Mouse (Mus musculus): ENCODE data around the gene Rmi2.
"Not testable (repeated sequence)": the region's sequence is repeated elsewhere in the genome, so short reads cannot be mapped to it uniquely, and the experiment has no call there.

Gene Rmi2

GRCm38 (mm10) chr16:10825840-10826239 lies 9.0 kb upstream of the Rmi2 start:
- CTCF ChIA-PET = interaction anchor here (0.7 kb wide), 1 partner anchor 57 kb away, joined by 11 read pairs; no protein-coding TSS in a partner anchor

- CTCF ChIA-PET = no interaction called here
Measured at GRCm38 (mm10) chr16:10827269-10827668, 7.6 kb upstream of the Rmi2 start.

DNA sequence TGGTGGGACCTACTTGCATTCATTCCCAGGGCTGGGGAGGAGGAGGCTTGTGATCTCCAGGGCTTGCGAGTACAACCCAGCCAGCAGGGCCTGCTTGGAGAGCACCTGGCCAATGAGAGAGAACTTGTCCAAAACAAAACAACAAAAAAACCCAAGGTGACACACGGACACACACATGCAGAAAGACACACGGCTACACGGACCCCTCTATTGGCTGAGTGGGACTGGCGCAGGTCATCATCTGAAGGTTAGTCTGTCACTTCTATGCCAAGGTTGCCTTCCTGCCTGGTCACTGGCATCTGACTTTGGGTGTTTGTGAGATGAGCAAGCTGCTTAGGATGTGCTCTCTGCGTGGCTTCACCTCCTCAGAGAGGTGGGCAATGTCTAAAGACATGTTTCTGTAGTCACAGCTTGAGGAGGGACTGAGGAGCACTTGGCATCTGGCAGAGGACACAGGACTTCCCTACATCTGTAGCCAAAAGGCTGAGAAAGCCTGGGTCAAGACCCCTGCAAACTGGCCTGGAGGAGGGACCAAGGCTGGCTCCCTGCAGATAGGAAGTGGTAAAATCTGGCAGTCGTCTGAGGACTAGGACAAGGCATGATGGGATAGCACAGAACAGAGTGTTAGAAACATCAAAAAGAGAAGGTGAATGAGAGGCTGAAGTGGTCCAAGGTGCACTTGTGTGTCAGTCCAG lies 6.9 kb upstream of the Rmi2 start:
- CTCF ChIA-PET = interaction anchor here (0.6 kb wide), 1 partner anchor 38 kb away, joined by 6 read pairs; no protein-coding TSS in a partner anchor

DNA sequence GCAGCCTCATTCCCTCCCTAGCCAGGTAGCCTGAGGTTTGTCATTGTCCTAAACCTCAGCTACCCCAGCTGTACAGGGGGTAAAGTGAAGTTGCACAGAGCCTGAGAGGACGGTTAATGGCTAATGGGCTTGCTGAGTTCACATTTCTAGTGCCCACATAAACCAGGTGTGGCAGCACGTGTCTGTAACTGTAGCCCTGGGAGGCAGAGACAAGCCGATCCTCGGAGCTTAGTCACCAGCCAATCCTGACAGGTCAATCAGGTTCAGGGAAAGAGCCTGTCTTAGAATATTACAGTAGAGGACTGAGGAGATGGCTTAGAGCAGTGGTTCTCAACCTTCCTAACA lies 6.4 kb upstream of the Rmi2 start:
- CTCF ChIA-PET = interaction anchor here (0.6 kb wide), 1 partner anchor 38 kb away, joined by 6 read pairs; no protein-coding TSS in a partner anchor

DNA sequence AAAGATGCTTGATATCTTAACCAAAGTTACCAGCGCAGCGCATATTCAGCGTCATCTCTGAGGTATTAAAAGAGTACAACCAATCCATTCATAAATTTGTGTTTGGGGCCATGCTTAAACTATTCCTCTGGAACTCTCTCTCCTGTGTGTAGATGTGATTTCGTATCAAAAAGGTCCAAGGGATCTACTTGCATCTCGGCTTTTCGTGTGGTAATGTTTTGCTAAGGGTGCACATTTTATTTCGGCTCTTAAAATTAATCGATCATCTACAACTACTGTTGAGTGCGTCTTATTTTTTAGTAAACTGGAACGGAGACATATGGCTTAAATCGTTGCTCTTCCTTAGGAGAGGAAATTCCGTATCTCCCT lies 333 bp upstream of the Rmi2 start:
- CTCF ChIA-PET = interaction anchor here (0.6 kb wide), 1 partner anchor 9 kb away, joined by 17 read pairs; no protein-coding TSS in a partner anchor

DNA sequence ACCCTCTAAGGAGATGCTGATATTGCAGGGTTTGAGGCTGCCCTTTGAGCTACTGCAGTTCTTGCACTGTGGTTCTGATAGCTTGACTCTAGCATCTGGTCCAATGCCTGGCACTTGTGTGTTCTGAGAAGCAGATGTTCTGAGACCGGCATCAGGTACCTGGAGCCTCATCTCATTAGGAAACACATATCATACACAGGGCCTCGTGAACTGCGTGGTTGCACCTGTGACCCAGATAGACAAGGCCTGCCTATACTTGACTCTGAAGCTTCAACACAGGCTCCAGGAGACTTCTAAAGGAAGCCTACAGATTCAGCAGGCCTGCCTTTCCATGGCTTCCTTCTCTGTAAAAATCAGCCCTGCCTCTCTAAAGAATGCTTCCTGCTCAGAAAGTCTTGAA lies 1.5 kb downstream of the Rmi2 start:
- CTCF ChIA-PET = interaction anchor here (0.6 kb wide), 2 partner anchors 49 to 434 kb away, joined by 3 to 4 read pairs; no protein-coding TSS in a partner anchor

DNA sequence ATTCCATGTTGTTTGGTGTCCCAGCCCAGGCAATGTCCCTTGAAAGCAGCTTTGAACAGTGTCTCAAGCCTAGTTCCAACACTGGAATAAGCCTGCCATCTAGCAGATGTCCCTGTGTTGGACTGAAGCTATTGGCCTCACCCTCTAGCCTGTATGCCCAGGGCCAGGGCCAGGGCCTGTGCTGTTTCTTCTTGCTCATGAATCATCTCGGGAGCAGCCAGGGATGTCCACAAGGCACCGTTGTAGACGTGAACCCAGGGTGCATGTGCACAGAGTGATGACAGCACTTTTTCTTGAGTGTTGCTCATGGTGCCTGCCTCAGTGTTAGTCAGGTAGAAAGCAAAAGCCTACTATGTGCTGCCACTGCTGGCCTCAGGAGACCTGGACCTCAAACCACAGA lies 2.4 kb downstream of the Rmi2 start:
- CTCF ChIA-PET = no interaction called here

DNA sequence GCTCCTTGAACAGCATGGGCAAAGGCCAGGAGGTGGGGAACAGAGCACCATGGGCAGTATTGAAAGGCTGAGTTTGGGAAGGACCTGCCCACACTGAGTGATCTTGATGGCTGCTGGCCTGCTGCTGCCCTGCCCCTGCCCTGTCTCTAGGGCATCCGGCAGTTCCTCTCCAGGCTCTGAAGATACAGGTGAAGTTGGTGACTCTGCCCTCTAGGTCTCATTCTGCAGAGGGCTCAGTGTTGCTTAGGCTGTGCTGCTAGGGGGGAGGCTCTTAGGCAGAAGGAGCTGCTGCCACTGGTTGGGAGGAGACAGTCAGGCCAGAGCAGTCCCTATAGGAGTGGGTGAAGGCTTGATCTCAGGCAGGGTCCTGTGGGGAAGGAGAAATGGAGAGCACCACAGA lies 3.0 kb downstream of the Rmi2 start:
- CTCF ChIA-PET = no interaction called here

DNA sequence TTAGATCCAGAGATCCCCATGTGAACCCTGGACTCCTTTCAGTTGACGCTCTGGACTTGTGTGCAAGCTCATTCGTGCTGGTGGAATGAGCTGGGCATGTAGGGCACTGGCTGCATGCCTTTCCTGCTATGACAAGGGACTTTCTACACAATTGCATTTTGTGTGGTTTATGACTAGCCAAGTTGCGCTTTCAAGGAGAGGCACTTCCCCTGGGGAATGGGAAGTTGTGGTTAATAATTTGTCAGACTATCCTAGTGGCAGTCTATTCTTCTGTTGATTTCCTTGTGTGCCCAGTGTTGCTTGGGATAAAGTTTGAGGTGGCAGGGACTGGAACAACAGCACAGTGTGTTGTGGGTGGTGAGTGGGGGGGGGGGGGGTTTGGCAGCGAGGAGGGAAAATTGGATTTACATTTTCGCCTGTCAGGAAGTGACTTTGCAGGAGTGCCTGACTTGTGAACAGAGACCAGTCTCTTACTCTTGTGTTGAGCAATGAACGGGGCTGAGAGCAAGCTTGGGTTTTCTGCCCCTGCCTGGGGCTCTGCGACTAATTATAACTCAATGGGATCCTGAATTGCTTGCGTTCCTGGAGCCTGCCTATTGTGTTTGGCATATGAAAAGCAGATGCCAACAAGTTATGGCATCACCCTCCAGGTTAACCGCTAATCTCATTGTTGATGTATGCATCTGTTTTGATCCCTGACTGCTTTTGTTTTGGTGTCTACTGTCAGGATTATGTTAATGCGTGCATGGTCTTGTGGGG lies 3.8 kb downstream of the Rmi2 start:
- CTCF ChIA-PET = no interaction called here

- CTCF ChIA-PET = interaction anchor here (0.5 kb wide), 1 partner anchor 186 kb away, joined by 4 read pairs; no protein-coding TSS in a partner anchor
Measured at GRCm38 (mm10) chr16:10840018-10840417, 5.2 kb downstream of the Rmi2 start.

DNA sequence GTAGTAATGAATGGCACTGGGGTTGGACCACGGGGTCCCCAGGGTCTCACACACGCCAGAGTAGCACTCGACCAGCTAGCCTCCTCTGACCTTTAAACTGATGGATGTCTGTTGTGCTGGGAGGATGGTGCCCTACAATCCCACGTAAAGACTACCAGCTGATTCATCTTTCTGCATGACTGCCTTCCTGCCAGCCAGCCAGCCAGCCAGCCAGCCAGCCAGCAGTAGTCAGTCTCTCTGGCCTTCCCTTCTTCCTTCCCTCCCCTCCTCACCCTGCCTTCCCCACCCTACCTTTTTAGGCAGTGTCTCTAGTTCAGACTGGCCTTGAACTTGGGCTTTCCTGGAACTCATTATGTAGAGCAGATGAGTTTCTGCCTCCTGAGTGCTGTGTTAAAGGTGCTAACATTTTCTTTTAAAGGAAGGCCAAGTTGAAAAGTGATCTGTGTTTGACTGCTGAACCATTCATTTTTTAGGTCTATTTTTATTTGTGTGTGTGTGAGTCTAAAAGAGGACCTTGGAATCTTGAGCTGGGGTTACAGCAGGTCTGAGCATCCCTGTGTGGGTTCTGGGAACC lies 7.5 kb downstream of the Rmi2 start:
- CTCF ChIA-PET = interaction anchor here (1.2 to 1.6 kb wide), 2 partner anchors 18 to 58 kb away, joined by 3 to 4 read pairs; no protein-coding TSS in a partner anchor

DNA sequence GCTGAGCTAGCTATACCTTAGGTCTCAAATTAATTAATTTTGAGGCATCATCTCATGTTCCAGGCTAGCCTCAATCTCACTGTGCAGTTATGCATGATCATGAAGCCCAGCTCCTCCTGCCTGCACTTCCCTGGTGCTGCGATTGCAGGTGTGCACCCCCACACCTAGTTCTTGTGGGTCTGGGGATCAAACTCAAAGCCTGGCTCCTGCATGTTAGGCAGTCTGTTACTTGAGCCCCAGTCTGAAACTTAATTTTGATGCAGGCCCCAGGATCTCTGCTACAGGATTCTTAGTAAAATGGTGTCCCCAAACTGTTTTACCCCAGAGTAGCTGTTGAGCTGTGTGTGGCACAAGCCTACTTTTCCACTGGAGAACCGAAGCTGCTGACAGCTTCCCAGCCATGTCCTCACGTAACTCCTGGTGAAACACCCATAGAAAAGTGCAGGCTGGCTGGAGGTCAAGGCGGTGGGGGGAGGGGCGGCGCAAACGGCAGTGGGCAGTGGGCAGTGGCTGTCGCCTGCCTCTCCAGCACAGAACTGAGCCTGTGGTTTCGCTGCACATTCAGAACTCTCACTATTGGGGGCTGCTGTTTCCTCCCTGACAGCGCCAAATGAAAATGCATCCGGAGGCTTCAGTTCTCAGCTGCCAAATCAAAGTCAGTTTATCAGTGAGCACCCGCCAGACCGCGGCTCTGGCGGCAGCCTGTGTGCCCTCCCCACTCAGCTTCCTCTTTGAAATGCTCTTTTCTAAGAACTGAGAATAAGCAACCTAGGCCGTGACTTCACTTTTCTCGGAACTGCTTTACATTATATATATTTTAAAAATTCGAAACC lies 8.8 kb downstream of the Rmi2 start:
- CTCF ChIA-PET = interaction anchor here (0.7 to 1.6 kb wide), 3 partner anchors 17 to 60 kb away, joined by 3 to 4 read pairs (median 3); no protein-coding TSS in a partner anchor

GRCm38 (mm10) chr16:10844319-10844670 lies 9.4 kb downstream of the Rmi2 start:
- CTCF ChIA-PET = interaction anchor here (0.7 kb wide), 1 partner anchor 22 kb away, joined by 3 read pairs; no protein-coding TSS in a partner anchor

GRCm38 (mm10) chr16:10845952-10846351 lies 11.1 kb downstream of the Rmi2 start:
- CTCF ChIA-PET = no interaction called here

DNA sequence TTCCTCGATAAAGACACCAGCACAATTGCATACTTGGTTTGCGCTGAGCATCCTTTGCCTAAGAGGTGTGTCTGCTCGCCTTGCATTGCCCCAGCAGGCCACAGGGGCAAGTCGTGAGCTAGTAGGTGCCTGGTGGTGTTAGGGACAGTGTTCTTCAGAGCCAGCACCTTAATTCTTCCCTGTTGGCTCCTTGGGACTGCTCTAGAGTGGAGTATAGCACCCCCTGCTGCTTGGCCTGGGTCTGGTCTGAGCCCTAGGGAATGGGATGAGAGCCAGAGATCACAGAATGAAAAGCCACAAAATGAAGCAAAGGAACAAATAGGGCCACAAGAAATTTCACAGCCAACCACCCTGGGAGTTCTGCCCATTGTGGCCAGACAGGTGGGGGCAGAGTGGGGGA lies 11.6 kb downstream of the Rmi2 start:
- CTCF ChIA-PET = interaction anchor here (0.8 kb wide), 1 partner anchor 20 kb away, joined by 10 read pairs; no protein-coding TSS in a partner anchor

DNA sequence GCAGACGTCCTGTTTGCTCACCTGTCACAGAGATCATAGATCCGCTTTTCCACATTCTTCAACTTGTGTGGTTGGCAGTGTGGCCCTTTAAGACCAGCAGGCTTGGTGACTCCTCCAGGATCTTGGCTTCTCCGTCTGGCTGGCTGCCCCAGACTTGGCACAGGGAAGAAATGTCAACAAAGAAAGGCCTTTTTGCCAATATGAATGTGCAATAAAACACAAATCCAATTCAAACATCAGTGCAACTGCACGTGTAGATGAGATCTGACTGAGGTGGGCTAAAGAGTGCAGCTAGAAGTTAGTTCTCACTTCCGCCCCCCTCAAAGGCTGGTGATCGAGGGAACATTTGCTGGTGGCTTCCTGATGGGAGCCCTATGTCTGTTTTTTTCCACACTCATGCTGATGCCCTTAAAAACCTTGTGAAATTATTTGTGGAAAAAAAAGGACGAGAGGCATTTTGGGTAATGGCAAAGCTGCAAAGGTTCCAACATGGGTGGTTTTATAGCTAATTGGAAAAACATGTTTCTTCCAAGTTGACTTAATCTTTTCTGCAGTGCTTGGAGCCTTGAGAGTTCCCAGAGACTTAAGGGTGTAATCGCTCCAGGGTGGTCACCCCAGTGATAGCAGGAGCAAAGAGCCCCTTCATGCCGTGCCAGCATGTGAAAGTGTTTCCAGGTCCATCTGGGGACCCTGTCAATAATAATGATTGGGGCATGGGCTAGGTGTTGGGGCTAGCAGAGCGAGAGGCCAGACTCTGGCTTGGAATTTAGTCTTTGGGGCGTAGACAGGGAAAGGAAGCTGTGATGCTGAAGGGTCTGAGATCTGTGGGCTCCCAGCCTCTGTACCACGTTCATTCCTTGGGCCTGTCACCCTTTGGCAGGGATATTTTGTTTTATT lies 15.4 kb downstream of the Rmi2 start:
- CTCF ChIA-PET = interaction anchor here (0.6 kb wide), 1 partner anchor 324 kb away, joined by 12 read pairs; no protein-coding TSS in a partner anchor

GRCm38 (mm10) chr16:10850905-10851304 lies 16.0 kb downstream of the Rmi2 start:
- CTCF ChIA-PET = interaction anchor here (0.6 kb wide), 1 partner anchor 324 kb away, joined by 12 read pairs; no protein-coding TSS in a partner anchor

DNA sequence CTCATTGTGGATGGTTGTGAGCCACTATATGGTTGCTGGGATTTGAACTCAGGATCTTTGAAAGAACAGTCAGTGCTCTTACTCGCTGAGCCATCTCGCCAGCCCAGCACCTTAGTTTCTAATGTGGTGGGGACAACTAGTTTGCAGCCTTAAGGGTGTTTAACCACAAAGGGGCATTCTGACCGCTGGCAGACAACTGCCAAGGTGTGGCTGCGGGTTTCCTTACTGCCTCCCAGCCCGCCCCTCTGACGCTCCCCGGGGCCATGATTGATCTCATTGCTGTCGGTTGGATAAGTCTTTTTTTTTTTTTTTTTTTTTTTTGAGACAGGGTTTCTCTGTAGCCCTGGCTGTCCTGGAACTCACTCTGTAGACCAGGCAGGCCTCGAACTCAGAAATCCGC lies 17.4 kb downstream of the Rmi2 start:
- CTCF ChIA-PET = not testable (repeated sequence)

- CTCF ChIA-PET = interaction anchor here (1.4 kb wide), 1 partner anchor 17 kb away, joined by 4 read pairs; no protein-coding TSS in a partner anchor
Measured at GRCm38 (mm10) chr16:10859726-10860245, 24.9 kb downstream of the Rmi2 start.

DNA sequence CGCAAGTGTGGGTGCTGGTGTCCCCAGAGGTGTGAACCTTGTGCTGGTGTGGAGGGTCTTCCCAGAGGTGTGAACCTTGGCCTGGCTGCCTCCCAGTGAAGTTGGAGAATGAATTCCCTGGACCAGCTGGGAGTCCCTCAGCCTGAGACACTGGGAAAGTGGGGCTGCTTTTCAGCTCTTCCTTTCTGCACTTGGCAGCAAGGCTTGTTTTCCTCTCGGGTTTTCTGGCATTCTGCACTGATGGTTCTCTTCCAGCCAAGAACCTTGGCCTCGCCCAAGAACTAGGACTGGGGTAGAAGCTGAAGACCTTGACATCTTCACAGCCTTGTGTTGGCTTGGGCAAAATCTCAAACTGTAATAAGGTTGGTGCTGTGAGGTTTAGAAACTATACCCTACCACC lies 26.5 kb downstream of the Rmi2 start:
- CTCF ChIA-PET = interaction anchor here (1.4 kb wide), 1 partner anchor 19 kb away, joined by 4 read pairs; no protein-coding TSS in a partner anchor
